Mouse (Mus musculus) myocyte (in vitro differentiated cells): Measurements from ENCODE around the gene Nxn.

Experiments used
- CEBPB ChIP-seq: IDR thresholded peaks from 2 replicates; pipeline ENCODE4 v1.6.1; 2011; ENCODE audit warnings: mild to moderate bottlenecking, moderate library complexity; ENCODE audit not compliant: poor library complexity, insufficient read depth, severe bottlenecking
- E2F4 ChIP-seq: IDR thresholded peaks from one replicate; pipeline ENCODE4 v1.6.1; 2011; ENCODE audit warnings: mild to moderate bottlenecking, control low read depth, moderate library complexity; ENCODE audit not compliant: insufficient read depth
- MAX ChIP-seq: IDR thresholded peaks from one replicate; pipeline ENCODE4 v1.6.1; 2011; ENCODE audit warnings: low read depth, mild to moderate bottlenecking, control low read depth
- MYOD1 ChIP-seq, 3 experiments: IDR thresholded peaks; one replicate each; pipeline ENCODE4 v1.6.1; 2011; ENCODE audit warnings: control low read depth in 2 of 3, low read depth in 2 of 3, mild to moderate bottlenecking in 2 of 3, moderate library complexity in 1 of 3; ENCODE audit not compliant: insufficient read length in 2 of 3, control insufficient read depth in 1 of 3
- MYOG ChIP-seq, 3 experiments: IDR thresholded peaks; one replicate each; pipeline ENCODE4 v1.6.1; 2011; ENCODE audit warnings: control low read depth in 2 of 3, low read depth in 2 of 3, mild to moderate bottlenecking in 2 of 3; ENCODE audit not compliant: insufficient read length in 2 of 3, control insufficient read depth in 1 of 3, insufficient read depth in 1 of 3
- POLR2A ChIP-seq: IDR thresholded peaks from one replicate; pipeline ENCODE4 v1.6.1; 2011; ENCODE audit warnings: low read depth, mild to moderate bottlenecking, control low read depth, moderate library complexity; ENCODE audit not compliant: insufficient read length
- POLR2AphosphoS2 ChIP-seq: IDR thresholded peaks from one replicate; pipeline ENCODE4 v1.6.1; 2011; ENCODE audit warnings: low read depth, control low read depth; ENCODE audit not compliant: insufficient read length
- REST ChIP-seq: IDR thresholded peaks from one replicate; pipeline ENCODE4 v1.6.1; 2011; ENCODE audit warnings: mild to moderate bottlenecking, control low read depth, moderate library complexity; ENCODE audit not compliant: insufficient read depth, insufficient read length
- SRF ChIP-seq: IDR thresholded peaks from one replicate; pipeline ENCODE4 v1.6.1; 2011; ENCODE audit warnings: low read depth; ENCODE audit not compliant: control insufficient read depth, insufficient read length
- TCF12 ChIP-seq: IDR thresholded peaks from one replicate; pipeline ENCODE4 v1.6.1; 2011; ENCODE audit warnings: mild to moderate bottlenecking, control low read depth; ENCODE audit not compliant: poor library complexity, insufficient read depth, severe bottlenecking
- USF1 ChIP-seq: IDR thresholded peaks from one replicate; pipeline ENCODE4 v1.6.1; 2011; ENCODE audit warnings: low read depth, mild to moderate bottlenecking, control low read depth, moderate library complexity

DNA sequence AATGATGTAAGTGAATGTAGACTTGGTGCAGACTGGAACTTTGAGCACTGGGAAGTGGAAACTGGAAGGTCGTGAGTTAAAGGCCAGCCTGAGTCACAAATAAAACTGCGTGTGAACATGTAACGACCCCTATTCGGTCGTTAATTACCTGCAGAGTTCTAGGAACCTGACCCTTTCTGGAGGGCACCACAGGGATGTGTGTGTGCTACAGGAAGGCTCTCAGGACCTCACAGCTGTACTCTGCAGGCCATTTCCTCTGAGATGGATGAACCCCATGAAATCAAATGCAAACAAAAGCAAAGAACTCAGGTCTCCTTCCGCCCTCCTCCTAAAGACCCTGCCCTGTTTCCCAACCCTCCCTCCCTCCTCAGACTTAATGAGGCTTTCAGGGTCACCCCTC lies 89.9 kb downstream of the Nxn start:
- no peak for TF ChIP-seq POLR2A
- no peak for TF ChIP-seq MYOD1 (IDR thresholded peaks at IDR 0.05; ENCODE audit: control insufficient read depth in 1 of 3, insufficient read length in 2 of 3, low read depth in 2 of 3)
- TF ChIP-seq E2F4 = no peak
- no peak for TF ChIP-seq CEBPB
- no peak for TF ChIP-seq SRF
- no peak for TF ChIP-seq POLR2AphosphoS2
- TF ChIP-seq MAX = no peak
- no peak for TF ChIP-seq TCF12
- TF ChIP-seq MYOG (IDR thresholded peaks at IDR 0.05; ENCODE audit: control insufficient read depth in 1 of 3, insufficient read depth in 1 of 3, insufficient read length in 2 of 3, low read depth in 2 of 3) = no peak
- TF ChIP-seq USF1 = no peak
- TF ChIP-seq REST = no peak
